Mouse (Mus musculus) forebrain, embryonic 14.5 days (tissue): ENCODE measurements around the gene Mt3. TPM values are rescaled to one million over a fixed set of nuclear protein-coding genes. Genes with fewer than 3 reads are reported as not detected.

Experiments used
- ATAC-seq: fragments of 200-750 bp; cut with Nextera tagmentation; 2 replicates; pipeline ENCODE4 v1.8.0; 2017; ENCODE audit warnings: mild to moderate bottlenecking, moderate library complexity
- DNase-seq: peaks from one replicate; pipeline ENCODE4 v3.0.0-alpha.2; 2015; ENCODE audit warnings: low spot score
- H3K27ac ChIP-seq: fragments of 300-500 bp; sonication (generic); 2 replicates; pipeline ENCODE4 v1.5.1; 2014; ENCODE audit warnings: low read depth, mild to moderate bottlenecking, control low read depth, low read length, moderate library complexity
- H3K27me3 ChIP-seq: fragments of 300-500 bp; sonication (generic); replicated peaks from 2 replicates; pipeline ENCODE4 v1.6.1; 2014; ENCODE audit warnings: low read length, control low read depth, mixed read lengths; ENCODE audit not compliant: control insufficient read depth, insufficient read depth
- H3K36me3 ChIP-seq: fragments of 300-500 bp; sonication (generic); 2 replicates; pipeline ENCODE4 v1.6.1; 2014; ENCODE audit warnings: low read length, control low read depth; ENCODE audit not compliant: control insufficient read depth, insufficient read depth
- H3K4me1 ChIP-seq: fragments of 300-500 bp; sonication (generic); 2 replicates; pipeline ENCODE4 v1.6.1; 2014; ENCODE audit warnings: antibody characterized with exemption, low read length, control low read depth; ENCODE audit not compliant: control insufficient read depth, insufficient read depth
- H3K4me2 ChIP-seq: fragments of 300-500 bp; sonication (generic); 2 replicates; pipeline ENCODE4 v1.6.1; 2014; ENCODE audit warnings: mild to moderate bottlenecking, control low read depth, low read length
- H3K4me3 ChIP-seq: fragments of 300-500 bp; sonication (generic); 2 replicates; pipeline ENCODE4 v1.5.1; 2014; ENCODE audit warnings: low read depth, low read length, control low read depth
- H3K9ac ChIP-seq: fragments of 300-500 bp; sonication (generic); 2 replicates; pipeline ENCODE4 v1.6.1; 2014; ENCODE audit warnings: mild to moderate bottlenecking, low read length, control low read depth, moderate library complexity
- H3K9me3 ChIP-seq: fragments of 300-500 bp; sonication (generic); replicated peaks from 2 replicates; pipeline ENCODE4 v1.6.1; 2016; ENCODE audit warnings: low read length, control low read depth, mixed read lengths; ENCODE audit not compliant: control insufficient read depth
- whole genome bisulfite sequencing: fragments of 180-500 bp; shearing (Covaris S2); extraction: QIAGEN DNeasy Blood & Tissue Kit; methylation state at CpG from one replicate; pipeline ENCODE4 v1.1.7; 2014; 5-methylcytosine and 5-hydroxymethylcytosine counted together
- polyA plus RNA-seq: library from polyadenylated mRNA; unstranded; fragments of >200 nt; fragmentation: Nextera tagmentation; extraction: Ambion mirVana; gene quantifications from 2 replicates; pipeline ENCODE4 v1.2.1, GENCODE M21; 2014

The Mt3 gene
- polyA plus RNA-seq: 237 and 306 TPM in 2 replicates

- peak within 1 kb of the TSS; percentile 48 for H3K4me3 ChIP-seq
- H3K9ac ChIP-seq: peak within 1 kb of the TSS; percentile 68
- H3K27ac ChIP-seq: peak within 1 kb of the TSS; percentile 77
- no peaks in the 10 kb centered on the region for H3K27me3 ChIP-seq
- ATAC-seq (peak; percentile 87), DNase-seq (peak; percentile 90)
- WGBS: 2% methylated on average over 29 of the region's 29 CpGs
- H3K36me3 ChIP-seq: no peaks in the 10 kb centered on the region
- peaks cover 20% of the 10 kb centered on the region for H3K4me1 ChIP-seq
- peak within 1 kb of the TSS; percentile 88 for H3K4me2 ChIP-seq
- H3K9me3 ChIP-seq: no peaks in the 10 kb centered on the region
Measured at GRCm38 (mm10) chr8:94152513-94153300, at the start of gene Mt3. TSS of gene Mt3 (plus strand) at chr8:94152607.

- Histone ChIP-seq H3K27me3 (no peaks in the 10 kb centered on the region), H3K9ac (no peak overlapping the region), H3K4me3 (no peak overlapping the region), H3K9me3 (no peaks in the 10 kb centered on the region), H3K36me3 (no peaks in the 10 kb centered on the region), H3K27ac (no peak overlapping the region), H3K4me2 (no peak overlapping the region), H3K4me1 (peaks cover under 1% of the 10 kb centered on the region; the same call in 1 of the 2 replicates)
- ATAC-seq (no peak), DNase-seq (peak; percentile 61)
- 51% methylated on average over 5 of the region's 5 CpGs for WGBS
Measured at GRCm38 (mm10) chr8:94104146-94104545, 48.3 kb upstream of the Mt3 start.

- Histone ChIP-seq H3K36me3 (no peaks in the 10 kb centered on the region), H3K9ac (no peak overlapping the region), H3K4me1 (no peaks in the 10 kb centered on the region), H3K9me3 (no peaks in the 10 kb centered on the region), H3K4me2 (no peak overlapping the region), H3K27ac (no peak overlapping the region), H3K27me3 (no peaks in the 10 kb centered on the region), H3K4me3 (no peak overlapping the region)
- WGBS: 89% methylated on average over 3 of the region's 3 CpGs
- DNase-seq (no peak), ATAC-seq (no peak)
Measured at GRCm38 (mm10) chr8:94107871-94108270, 44.5 kb upstream of the Mt3 start.

GRCm38 (mm10) chr8:94109396-94109795, 43.0 kb upstream of the Mt3 start:
- Histone ChIP-seq H3K27ac (no peak overlapping the region), H3K36me3 (no peaks in the 10 kb centered on the region), H3K9ac (no peak overlapping the region), H3K4me2 (no peak overlapping the region), H3K4me1 (no peaks in the 10 kb centered on the region), H3K4me3 (no peak overlapping the region), H3K27me3 (no peaks in the 10 kb centered on the region), H3K9me3 (no peaks in the 10 kb centered on the region)
- ATAC-seq (no peak), DNase-seq (no peak)
- 87% methylated on average over 6 of the region's 6 CpGs for WGBS

GRCm38 (mm10) chr8:94109835-94110234, 42.6 kb upstream of the Mt3 start:
- Histone ChIP-seq H3K27me3 (no peaks in the 10 kb centered on the region), H3K9me3 (no peaks in the 10 kb centered on the region), H3K4me2 (no peak overlapping the region), H3K27ac (no peak overlapping the region), H3K4me3 (no peak overlapping the region), H3K4me1 (no peaks in the 10 kb centered on the region), H3K36me3 (no peaks in the 10 kb centered on the region), H3K9ac (no peak overlapping the region)
- ATAC-seq (no peak), DNase-seq (no peak)
- WGBS: 79% methylated on average over 5 of the region's 5 CpGs

GRCm38 (mm10) chr8:94110526-94111177, 41.8 kb upstream of the Mt3 start:
- ATAC-seq (no peak), DNase-seq (no peak)
- 67% methylated on average over 6 of the region's 6 CpGs for WGBS
- no peaks in the 10 kb centered on the region for H3K9me3 ChIP-seq
- no peak overlapping the region for H3K4me2 ChIP-seq
- no peaks in the 10 kb centered on the region for H3K36me3 ChIP-seq
- H3K27me3 ChIP-seq: no peaks in the 10 kb centered on the region
- H3K4me1 ChIP-seq: no peaks in the 10 kb centered on the region
- H3K27ac ChIP-seq: no peak overlapping the region
- H3K9ac ChIP-seq: no peak overlapping the region
- H3K4me3 ChIP-seq: no peak overlapping the region

- Histone ChIP-seq H3K36me3 (no peaks in the 10 kb centered on the region), H3K9me3 (no peaks in the 10 kb centered on the region), H3K9ac (no peak overlapping the region), H3K4me3 (no peak overlapping the region), H3K4me2 (no peak overlapping the region), H3K27ac (no peak overlapping the region), H3K27me3 (no peaks in the 10 kb centered on the region), H3K4me1 (peaks cover 8% of the 10 kb centered on the region)
- DNase-seq: no peak
- ATAC-seq: no peak
- WGBS: 47% methylated on average over 1 of the region's 1 CpGs
Measured at GRCm38 (mm10) chr8:94113435-94113834, 39.0 kb upstream of the Mt3 start.

GRCm38 (mm10) chr8:94113972-94114371, 38.4 kb upstream of the Mt3 start:
- no peaks in the 10 kb centered on the region for H3K27me3 ChIP-seq
- no peak for ATAC-seq
- DNase-seq: no peak
- H3K4me1 ChIP-seq: peaks cover 14% of the 10 kb centered on the region
- H3K36me3 ChIP-seq: no peaks in the 10 kb centered on the region
- no peak overlapping the region for H3K4me3 ChIP-seq
- no peak overlapping the region for H3K9ac ChIP-seq
- no peak overlapping the region for H3K4me2 ChIP-seq
- H3K9me3 ChIP-seq: no peaks in the 10 kb centered on the region
- WGBS: 85% methylated on average over 2 of the region's 2 CpGs
- no peak overlapping the region for H3K27ac ChIP-seq
